Mouse (Mus musculus) lung, postnatal 0 days (tissue): ENCODE results near the gene Lmntd1.

Experiments used
- CTCF ChIP-seq: IDR thresholded peaks from 2 replicates; pipeline ENCODE4 v1.5.1; 2016; ENCODE audit warnings: antibody characterized with exemption, mild to moderate bottlenecking
- EP300 ChIP-seq: IDR thresholded peaks from 2 replicates; pipeline ENCODE4 v1.6.1; 2016; ENCODE audit warnings: antibody characterized with exemption, mild to moderate bottlenecking, control low read depth

DNA sequence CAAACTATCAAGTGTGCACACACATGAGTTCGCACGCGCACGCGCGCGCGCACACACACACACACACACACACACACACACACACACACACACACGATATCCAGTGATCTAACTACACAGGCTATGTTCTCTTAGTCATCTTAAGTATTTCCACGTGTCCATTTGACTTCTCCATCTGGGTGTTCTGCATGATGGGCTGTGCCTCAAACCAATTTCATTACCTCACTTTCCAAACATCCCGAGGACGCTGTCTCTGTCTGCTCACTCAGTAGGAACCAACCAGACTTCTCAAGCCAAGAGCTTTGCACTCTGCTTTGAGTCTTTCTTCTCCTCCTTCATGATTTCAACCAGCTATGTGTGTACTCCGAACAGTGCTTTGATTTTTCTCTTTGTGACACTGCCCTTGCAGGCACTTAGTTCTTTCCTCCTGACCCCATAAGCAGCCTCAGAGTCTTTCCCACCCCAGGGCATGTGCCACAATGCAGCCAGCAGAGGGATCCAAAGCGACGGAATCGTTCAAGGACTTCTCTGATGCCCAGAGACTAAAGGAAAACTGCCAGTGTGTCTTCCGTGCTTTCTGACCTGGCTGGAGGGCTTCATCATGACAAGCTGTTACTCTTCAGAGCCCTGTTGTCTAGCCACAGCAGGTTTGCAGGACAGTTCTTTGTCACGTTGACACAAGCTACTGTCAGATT lies 172.6 kb downstream of the Lmntd1 start:
- TF ChIP-seq CTCF (peak; percentile 91), EP300 (no peak)
